Mouse (Mus musculus): Measurements from ENCODE around the gene Cacna1i.

DNA sequence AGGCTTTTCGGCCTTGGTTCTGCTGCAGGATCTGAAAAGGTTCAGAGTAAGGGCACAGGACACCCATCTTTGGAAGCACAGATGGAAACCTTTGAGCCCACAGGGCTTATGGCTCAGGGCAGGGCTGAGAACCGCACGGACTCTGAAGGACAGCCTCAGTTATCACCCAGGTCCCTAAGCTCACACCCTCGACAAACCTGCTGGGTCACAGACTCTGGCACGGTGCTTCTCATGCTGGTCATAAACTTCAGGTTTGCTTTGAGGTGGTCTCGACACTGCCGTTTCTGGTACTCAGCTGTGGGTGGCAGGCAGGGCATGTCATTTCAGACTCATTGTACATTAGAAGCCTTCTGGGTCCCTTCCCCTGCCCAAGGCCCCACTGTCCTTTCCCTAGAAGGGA is 25.9 kb upstream of the Cacna1i start:
- TF ChIP-seq POLR2A (IDR thresholded peaks at IDR 0.05; ENCODE audit: extremely low read depth, insufficient read depth, low read length) (no peak), CTCF (IDR thresholded peaks at IDR 0.05; ENCODE audit: extremely low read depth, insufficient read depth, low read length) (no peak)
